Mouse (Mus musculus): Measurements from ENCODE around the gene Arhgef18. TPM values are rescaled to one million over a fixed set of nuclear protein-coding genes. Genes with fewer than 3 reads are reported as not detected.

Arhgef18 gene
- polyA plus RNA-seq, 2 experiments, result 9.4 to 23.1 TPM

- Histone ChIP-seq H3K27ac (replicated peaks; ENCODE audit: low read depth, low read length) (no peak overlapping the region), H3K36me3 (ENCODE audit: control insufficient read depth, insufficient read depth, low read length) (no peaks in the 10 kb centered on the region), H3K9me3 (ENCODE audit: control insufficient read depth, low read length) (no peaks in the 10 kb centered on the region), H3K27me3 (ENCODE audit: control insufficient read depth, insufficient read depth, low read length) (no peaks in the 10 kb centered on the region), H3K4me1 (ENCODE audit: control insufficient read depth, insufficient read depth, low read length) (no peaks in the 10 kb centered on the region), H3K4me2 (replicated peaks; ENCODE audit: low read depth, low read length, severe bottlenecking) (no peak overlapping the region), H3K9ac (ENCODE audit: low read depth, low read length, severe bottlenecking) (no peak overlapping the region), H3K4me3 (replicated peaks; ENCODE audit: low read length) (no peak overlapping the region)
- no peak for TF ChIP-seq POLR2A (IDR thresholded peaks at IDR 0.05; ENCODE audit: borderline replicate concordance, extremely low read depth, insufficient read depth, insufficient read length)
- no peak for ATAC-seq (ENCODE audit: low FRiP score, low read depth)
- WGBS, result 91% methylated on average over 1 of the region's 1 CpGs
- DNase-seq (ENCODE audit: low spot score), result no peak
These were observed 76.0 kb downstream of the Arhgef18 start for GRCm38 (mm10) chr8:3468838-3469237.

DNA sequence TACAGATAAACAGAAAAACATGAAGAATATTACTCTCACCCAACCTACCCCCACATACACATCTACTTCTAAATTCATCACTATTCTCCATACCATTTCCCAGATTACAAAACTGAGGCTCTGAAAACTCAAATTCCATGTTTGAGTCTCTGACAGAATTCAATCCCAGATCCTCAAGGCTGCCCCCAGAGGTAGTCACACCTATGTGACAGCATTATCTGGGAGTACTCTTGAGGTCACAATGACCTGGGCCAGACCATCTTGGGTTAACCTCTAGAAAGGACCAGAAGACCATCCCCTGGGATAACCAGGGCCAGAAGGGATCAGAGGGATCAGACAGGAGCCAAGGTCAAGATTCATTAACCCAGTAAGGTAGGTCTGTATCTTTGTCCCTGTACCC lies 77.8 kb downstream of the Arhgef18 start, which contains the start of gene Tex45:
Gene Tex45 (plus strand): TSS at position 301 of the 400 bp plus-strand sequence.
- Histone ChIP-seq H3K36me3 (ENCODE audit: control insufficient read depth, insufficient read depth, low read length) (no peaks in the 10 kb centered on the region), H3K4me3 (replicated peaks; ENCODE audit: low read length) (no peak within 1 kb of the TSS), H3K9ac (ENCODE audit: low read depth, low read length, severe bottlenecking) (no peak within 1 kb of the TSS), H3K27me3 (ENCODE audit: control insufficient read depth, insufficient read depth, low read length) (0 out of 2 replicates have a peak, but pooled peaks cover 1% of the 10 kb centered on the region), H3K4me1 (ENCODE audit: control insufficient read depth, insufficient read depth, low read length) (no peaks in the 10 kb centered on the region), H3K9me3 (ENCODE audit: control insufficient read depth, low read length) (no peaks in the 10 kb centered on the region), H3K27ac (replicated peaks; ENCODE audit: low read depth, low read length) (no peak within 1 kb of the TSS), H3K4me2 (replicated peaks; ENCODE audit: low read depth, low read length, severe bottlenecking) (no peak within 1 kb of the TSS)
- DNase-seq (ENCODE audit: low spot score) (no peak), ATAC-seq (ENCODE audit: low FRiP score, low read depth) (no peak)
- no peak for TF ChIP-seq POLR2A (IDR thresholded peaks at IDR 0.05; ENCODE audit: borderline replicate concordance, extremely low read depth, insufficient read depth, insufficient read length)

GRCm38 (mm10) chr8:3475715-3476429 lies 83.1 kb downstream of the Arhgef18 start:
- 28% methylated on average over 37 of the region's 37 CpGs for WGBS
- Histone ChIP-seq H3K36me3 (ENCODE audit: control insufficient read depth, insufficient read depth, low read length) (no peaks in the 10 kb centered on the region), H3K4me2 (replicated peaks; ENCODE audit: low read depth, low read length, severe bottlenecking) (peak overlapping the region; percentile 45), H3K27ac (replicated peaks; ENCODE audit: low read depth, low read length) (no peak overlapping the region), H3K27me3 (ENCODE audit: control insufficient read depth, insufficient read depth, low read length) (0 out of 2 replicates have a peak, but pooled peaks cover 4% of the 10 kb centered on the region), H3K9ac (ENCODE audit: low read depth, low read length, severe bottlenecking) (peak overlapping the region; percentile 34; the same call in 1 of the 2 replicates), H3K4me3 (replicated peaks; ENCODE audit: low read length) (peak overlapping the region; percentile 23), H3K4me1 (ENCODE audit: control insufficient read depth, insufficient read depth, low read length) (no peaks in the 10 kb centered on the region), H3K9me3 (ENCODE audit: control insufficient read depth, low read length) (no peaks in the 10 kb centered on the region)
- ATAC-seq (ENCODE audit: low FRiP score, low read depth) (no peak), DNase-seq (ENCODE audit: low spot score) (no peak)
- TF ChIP-seq POLR2A (IDR thresholded peaks at IDR 0.05; ENCODE audit: borderline replicate concordance, extremely low read depth, insufficient read depth, insufficient read length), result no peak

DNA sequence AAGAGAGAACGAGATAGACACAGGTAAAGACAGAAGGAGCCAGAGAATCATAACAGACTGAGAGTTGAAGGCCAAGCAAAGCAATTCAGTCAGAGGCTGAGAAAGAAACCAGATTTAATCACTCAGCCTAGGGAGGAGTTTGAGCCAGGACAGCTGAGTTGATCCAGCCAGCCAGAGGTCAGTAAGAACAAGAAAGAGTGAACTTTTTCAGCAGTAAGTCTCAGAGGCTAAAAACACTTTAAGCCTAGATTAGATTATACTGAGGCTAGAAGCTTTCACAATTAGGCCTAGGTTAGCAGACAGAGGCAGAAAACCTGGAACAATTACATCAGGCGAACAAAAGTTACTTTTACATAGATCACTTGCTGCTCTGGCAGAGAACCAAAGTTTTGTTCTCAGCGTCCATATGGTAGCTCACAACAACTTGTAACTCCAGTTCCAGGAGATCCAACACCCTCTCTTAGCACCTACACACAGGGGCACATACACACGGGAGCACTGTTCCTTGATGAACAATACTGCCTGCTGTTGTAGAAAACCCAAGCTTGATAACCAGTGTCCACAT lies 87.5 kb downstream of the Arhgef18 start:
- WGBS, result 77% methylated on average over 4 of the region's 4 CpGs
- Histone ChIP-seq H3K4me1 (ENCODE audit: control insufficient read depth, insufficient read depth, low read length) (no peaks in the 10 kb centered on the region), H3K4me2 (replicated peaks; ENCODE audit: low read depth, low read length, severe bottlenecking) (no peak overlapping the region), H3K9me3 (ENCODE audit: control insufficient read depth, low read length) (no peaks in the 10 kb centered on the region), H3K27me3 (ENCODE audit: control insufficient read depth, insufficient read depth, low read length) (0 out of 2 replicates have a peak, but pooled peaks cover 4% of the 10 kb centered on the region), H3K27ac (replicated peaks; ENCODE audit: low read depth, low read length) (no peak overlapping the region), H3K9ac (ENCODE audit: low read depth, low read length, severe bottlenecking) (no peak overlapping the region), H3K4me3 (replicated peaks; ENCODE audit: low read length) (no peak overlapping the region), H3K36me3 (ENCODE audit: control insufficient read depth, insufficient read depth, low read length) (no peaks in the 10 kb centered on the region)
- no peak for TF ChIP-seq POLR2A (IDR thresholded peaks at IDR 0.05; ENCODE audit: borderline replicate concordance, extremely low read depth, insufficient read depth, insufficient read length)
- DNase-seq (ENCODE audit: low spot score), result no peak
- no peak for ATAC-seq (ENCODE audit: low FRiP score, low read depth)

- no peaks in the 10 kb centered on the region for H3K27me3 ChIP-seq (ENCODE audit: control insufficient read depth, insufficient read depth, low read length)
- no peak overlapping the region for H3K9ac ChIP-seq (ENCODE audit: low read depth, low read length, severe bottlenecking)
- H3K4me2 ChIP-seq (replicated peaks; ENCODE audit: low read depth, low read length, severe bottlenecking), result no peak overlapping the region
- ATAC-seq (ENCODE audit: low FRiP score, low read depth) (no peak), DNase-seq (ENCODE audit: low spot score) (no peak)
- H3K27ac ChIP-seq (replicated peaks; ENCODE audit: low read depth, low read length), result no peak overlapping the region
- H3K4me1 ChIP-seq (ENCODE audit: control insufficient read depth, insufficient read depth, low read length), result no peaks in the 10 kb centered on the region
- WGBS, result 60% methylated on average over 5 of the region's 5 CpGs
- H3K4me3 ChIP-seq (replicated peaks; ENCODE audit: low read length), result no peak overlapping the region
- H3K9me3 ChIP-seq (ENCODE audit: control insufficient read depth, low read length), result no peaks in the 10 kb centered on the region
- TF ChIP-seq POLR2A (IDR thresholded peaks at IDR 0.05; ENCODE audit: borderline replicate concordance, extremely low read depth, insufficient read depth, insufficient read length), result no peak
- no peaks in the 10 kb centered on the region for H3K36me3 ChIP-seq (ENCODE audit: control insufficient read depth, insufficient read depth, low read length)
These were observed 88.8 kb downstream of the Arhgef18 start for GRCm38 (mm10) chr8:3481605-3482004.
